Mouse (Mus musculus) left cerebral cortex, adult 9 months (tissue): ENCODE data around the gene Mta2.
"Not testable (repeated sequence)": the region's sequence is repeated elsewhere in the genome, so short reads cannot be mapped to it uniquely, and the experiment has no call there.

Experiments
- DNase-seq, 2 experiments: peaks; one replicate each; pipeline ENCODE4 v3.0.0; 2022; ENCODE audit warnings: low spot score in 2 of 2

Gene Mta2

DNA sequence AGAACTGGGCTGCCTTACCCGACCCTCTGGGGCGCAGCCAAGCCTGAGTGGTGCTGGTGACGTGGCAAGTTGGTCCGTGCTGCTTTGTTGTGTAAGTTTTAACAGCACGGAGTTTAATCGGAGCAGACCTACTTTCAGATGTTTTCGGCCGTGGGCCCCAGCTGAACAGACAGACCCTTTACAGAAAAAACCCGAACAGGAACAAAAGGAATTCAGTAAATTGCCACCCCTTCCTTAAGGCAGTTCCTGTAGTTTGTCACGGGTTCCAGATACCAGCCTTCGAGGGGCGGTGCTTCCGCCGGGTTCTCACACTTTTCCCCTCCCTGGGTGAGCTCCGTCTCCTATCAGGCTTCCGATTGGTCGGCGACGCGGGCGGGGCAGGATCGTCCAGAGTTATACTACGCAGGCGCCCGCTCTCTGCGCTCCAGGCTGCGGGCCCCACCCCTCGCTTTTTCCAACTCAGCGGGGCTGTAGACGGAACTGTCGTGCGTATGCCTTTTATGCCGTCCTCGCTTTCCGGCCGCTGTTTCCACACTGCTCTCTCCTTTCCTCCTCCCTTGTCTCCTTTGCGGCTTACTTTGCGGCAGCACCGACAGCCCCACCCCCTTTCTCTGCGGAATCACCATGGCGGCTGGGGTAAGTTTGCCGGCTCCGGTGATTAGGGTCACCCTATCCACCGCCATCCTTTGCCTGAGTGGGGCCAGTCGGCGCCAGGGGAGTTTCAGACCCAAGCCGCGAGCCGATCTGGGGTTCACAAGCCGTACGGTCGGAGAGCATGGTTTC, 25.1 kb downstream of the Mta2 start, which contains the start of gene Eef1g:
Gene Eef1g (plus strand): TSS at position 452 of the 783 bp plus-strand sequence.
- DNase-seq: peak; percentile 99

DNA sequence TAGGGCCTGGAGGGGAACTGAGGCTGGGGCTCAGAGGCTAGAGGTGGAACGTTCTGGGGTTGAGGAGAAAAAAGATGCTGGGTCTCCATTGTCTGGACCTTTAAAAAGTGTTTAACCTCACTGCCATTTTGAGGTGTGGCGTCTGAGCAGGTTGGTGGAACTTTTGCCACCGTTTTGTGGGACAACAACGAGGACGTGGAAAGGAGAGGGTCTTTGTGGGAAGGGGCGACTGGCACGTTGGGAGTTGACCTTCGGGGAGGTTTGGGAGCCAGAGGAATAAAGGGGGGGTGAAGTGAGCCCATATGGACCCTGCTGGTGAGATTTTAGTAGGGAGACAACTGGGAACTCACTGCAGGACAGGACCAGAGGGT, 25.7 kb downstream of the Mta2 start:
- no peak for DNase-seq

DNA sequence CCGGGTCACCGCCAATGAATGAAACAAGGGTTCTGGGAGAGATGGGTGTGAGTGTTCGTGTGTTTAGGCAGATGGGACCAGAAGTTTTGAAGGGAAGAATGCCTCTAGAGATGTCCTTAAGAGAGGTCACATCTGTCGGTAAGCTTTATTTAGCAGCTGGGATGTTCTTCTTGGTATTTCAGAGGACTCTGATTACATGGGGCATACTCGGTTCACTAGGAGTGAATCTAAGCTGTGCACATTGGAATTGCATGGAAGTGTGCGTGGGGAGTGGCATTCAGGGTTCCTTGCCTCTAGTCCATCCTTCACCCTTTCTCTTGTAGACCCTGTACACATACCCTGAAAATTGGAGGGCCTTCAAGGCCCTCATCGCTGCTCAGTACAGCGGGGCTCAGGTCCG, 26.2 kb downstream of the Mta2 start:
- DNase-seq: no peak

DNA sequence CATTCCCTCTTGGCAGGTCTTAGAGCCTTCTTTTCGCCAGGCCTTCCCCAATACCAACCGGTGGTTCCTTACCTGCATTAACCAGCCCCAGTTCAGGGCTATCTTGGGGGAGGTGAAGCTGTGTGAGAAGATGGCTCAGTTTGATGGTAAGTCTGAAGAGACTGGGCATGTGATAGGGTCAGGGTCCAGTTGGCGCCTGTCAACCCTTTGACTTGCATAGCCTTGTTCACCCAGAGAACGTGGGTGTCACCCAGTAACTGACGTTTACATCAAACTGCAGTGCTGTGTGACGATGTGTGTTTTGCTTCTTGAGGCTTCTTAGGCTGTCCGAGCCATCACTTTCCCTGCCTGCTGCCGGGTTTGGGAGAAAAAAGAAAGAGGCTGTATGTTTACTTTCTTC, 30.8 kb downstream of the Mta2 start:
- not testable (repeated sequence) for DNase-seq

DNA sequence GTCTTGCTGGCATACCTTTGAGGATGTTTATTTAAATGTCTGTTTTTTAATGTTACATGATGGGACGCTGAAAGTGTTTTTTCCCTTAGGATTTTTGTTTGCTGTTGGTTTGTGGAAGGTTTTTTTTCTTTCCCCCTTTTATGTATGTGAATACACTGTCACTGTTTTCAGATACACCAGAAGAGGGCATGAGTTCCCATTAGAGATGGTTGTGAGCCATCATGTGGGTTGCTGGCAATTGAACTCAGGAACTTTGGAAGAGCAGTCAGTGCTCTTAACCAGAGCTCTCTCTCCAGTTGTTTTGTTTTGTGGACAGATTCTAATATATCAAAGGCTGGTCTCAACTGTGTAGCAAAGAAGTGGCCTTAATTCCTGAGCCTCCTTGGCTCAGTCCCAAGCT, 33.0 kb downstream of the Mta2 start:
- DNase-seq: no peak

DNA sequence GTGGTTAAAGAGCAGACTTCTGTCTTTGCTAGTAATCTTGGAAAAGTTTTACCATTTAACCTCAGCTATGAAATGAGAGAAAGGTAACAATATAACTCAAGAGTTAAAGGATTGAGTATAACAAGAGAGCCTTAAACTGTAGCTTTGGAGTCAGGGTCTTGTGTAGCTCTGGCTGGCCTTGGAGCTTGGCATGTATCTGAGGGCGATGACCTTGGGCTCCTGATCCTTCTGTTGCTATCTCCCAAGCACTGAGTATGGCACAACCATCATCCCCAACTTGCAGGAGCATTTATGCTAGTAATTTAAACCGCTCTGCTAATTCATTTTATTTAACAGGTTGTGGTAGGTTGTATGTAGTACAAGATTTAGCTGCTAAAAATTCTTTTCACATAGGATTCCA, 33.8 kb downstream of the Mta2 start:
- no peak for DNase-seq

DNA sequence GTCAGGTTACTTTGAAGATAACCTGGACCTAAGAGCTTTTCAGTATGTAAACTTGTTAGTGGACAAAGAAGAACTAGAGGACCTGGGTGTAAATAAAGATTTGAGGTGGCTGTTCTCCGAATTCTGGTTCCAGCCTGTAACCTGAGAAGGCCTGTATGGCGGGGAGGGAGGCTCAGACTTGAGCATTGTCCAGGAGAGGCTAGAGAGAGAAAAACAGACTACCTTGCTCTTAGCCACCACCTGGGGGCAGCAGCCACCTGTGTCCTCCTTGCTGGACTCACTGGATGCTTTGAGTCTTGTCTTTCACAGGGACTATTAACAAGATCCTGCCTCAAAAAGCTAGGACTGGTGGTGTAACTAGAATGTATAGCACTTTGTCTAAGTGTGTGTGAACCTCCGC, 34.9 kb downstream of the Mta2 start:
- no peak for DNase-seq

DNA sequence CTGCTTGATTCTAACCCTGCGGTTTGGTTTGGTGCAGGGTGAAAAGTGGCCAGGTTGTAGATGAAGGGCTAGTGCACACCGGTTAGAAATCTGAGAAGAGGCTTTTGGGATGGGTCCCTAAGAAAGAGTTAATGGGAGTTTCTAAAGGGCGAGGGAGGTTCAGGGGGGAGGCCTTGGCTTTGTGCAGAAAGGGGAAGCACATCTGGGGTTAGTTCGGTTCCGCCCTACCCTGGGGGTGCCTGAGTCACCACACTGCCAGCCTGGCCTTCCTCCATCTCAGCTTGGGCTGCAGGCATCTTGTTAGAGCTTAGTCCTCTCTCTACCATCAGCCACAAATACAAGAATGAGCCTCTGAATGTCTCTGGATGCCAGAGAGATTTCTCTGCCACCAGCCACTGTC, 39.1 kb downstream of the Mta2 start:
- DNase-seq: no peak

DNA sequence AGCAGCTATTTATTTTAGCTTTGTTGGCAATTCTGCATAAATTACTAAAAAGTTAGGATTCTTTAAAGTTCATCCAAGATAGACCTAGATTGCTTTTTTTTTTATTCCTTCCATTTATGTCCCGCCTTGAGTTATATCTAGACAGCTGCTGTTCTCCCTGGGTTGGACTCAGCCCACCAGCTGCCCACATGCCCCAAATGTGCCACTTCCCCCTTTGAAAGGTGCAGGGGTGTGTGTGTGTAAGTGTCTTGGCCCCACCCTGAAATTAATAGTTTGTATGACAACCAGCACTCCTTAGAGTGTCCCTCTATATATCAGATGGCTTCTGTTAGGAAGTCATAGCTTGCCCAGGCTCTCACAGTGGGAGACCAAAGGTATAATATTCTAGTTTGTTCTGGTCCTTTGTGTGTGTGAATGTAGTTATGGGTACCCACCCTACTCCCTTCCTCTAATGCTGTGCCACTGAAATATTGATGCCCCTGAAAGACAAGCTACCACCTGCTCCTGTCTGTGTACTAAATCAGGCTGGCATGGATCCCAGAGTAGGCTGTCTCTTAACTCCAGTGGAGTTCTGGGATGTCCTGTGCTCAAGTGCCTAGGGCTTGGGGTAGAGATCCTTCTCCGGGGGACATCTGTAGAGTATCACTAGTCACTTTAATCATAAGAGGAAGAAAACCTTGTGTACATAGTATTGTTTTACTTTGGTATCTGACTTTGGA, 39.9 kb downstream of the Mta2 start:
- no peak for DNase-seq

DNA sequence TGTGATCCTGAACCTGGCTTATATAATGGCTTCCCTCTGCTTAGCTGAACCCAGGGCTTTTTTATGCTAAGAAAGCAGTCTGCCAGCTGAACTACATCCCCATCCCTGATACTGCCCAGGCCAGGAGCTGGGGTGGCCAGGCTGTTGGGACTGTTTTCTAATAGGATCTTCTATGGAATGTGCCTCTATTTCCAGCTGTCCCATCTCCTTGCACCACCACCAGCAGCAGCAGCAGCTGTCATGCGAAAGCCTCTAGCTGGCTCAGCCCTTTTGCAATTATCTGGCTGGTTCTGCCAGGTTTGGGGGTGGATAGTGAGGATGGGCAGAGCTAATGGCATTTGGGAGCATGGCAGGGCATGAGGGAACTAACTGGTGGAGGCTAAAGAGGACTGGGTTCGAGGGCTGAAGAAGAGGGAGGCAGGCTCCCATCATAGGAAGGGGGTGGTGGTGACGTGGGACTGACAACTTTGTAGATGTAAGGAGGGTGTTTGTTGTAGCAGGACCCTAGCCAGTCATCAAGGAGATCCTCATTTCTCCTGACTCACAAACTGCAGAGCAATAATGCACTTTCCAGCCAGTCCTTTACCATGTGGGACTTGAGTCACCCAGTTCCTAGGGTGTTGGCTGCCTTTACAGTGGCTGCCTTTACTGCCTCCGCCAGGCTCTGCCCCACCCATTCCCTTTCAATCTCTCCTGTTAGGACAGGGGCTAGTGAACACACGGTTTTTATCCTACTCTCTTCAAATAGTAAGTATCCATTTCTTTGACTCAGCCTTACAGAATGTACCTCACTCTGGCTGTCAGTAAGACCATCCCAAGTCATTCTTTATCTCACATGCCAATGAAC, 40.9 kb downstream of the Mta2 start:
- DNase-seq: no peak

DNA sequence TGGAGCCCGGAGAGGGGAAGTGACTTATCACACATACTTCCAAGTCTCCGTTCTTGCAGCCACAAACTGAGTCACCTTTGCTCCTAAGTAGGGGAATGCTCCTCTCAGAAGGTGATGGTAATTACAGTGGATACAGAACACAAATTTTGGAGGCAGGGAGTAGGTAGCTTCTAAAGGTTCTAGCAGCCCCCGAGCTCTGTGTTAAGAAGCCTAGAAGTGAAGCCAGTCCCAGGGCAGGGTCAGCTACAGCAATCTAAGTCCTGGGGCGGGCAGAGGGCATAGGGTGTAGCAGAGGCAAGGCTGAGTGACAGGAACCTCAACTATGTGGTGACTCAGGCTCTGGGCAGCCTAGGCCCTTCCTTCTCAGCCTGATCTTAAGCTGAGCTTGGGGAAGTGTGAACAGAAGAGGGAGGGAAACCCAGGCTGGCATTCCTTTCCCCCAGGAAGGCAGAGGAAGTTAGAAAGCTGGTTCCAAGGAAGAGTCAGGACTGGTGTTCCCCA, 41.5 kb downstream of the Mta2 start:
- no peak for DNase-seq

DNA sequence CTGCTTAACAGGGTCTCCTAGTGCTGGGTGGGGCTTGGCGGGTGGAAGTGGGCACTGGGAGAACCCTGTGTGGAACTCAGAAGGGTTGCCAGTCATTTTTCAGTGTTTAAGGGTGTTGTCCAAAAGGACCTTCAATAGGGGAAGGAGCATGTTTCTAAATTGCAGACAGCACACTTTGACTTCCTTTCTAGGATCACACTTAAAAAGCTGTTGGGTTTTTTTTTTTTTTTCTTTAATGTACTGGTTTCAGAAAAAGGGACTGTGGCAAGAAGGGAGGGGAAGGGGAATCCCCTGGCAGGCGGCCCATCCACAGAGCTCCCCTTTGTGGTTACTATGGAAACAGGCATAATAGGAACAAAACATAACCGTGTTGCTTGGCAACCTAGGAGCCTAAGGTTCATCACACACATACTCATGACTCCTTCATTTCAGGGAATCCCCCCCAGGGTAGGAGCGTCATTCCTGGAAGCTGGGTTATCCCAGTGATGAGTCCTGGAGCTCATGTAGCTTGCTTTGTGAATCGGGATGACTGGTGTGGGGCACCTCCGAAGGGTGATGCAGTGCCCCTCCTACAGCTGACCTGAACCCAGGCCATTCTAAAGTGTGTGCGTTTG, 42.7 kb downstream of the Mta2 start:
- peak in 1 of 2 experiments; percentile 54 for DNase-seq

DNA sequence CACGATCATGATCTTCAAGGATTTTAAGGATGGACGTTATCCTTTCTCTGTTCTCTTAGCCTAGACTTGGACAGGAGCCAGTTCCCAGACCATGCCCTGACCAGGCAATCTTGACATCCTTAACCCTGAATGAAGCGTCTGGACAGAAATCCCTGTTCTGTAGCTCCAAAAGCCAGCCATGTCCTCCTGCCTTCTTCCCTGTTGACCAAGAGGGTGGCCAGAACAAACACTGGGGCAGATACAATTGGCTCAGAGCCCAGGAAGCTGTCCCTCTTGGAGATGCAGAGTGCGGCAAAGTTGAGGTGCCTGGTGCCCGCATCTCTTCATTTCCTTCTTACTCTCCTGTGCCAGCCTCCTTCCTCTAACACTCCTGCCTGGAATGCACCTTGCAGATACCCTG, 44.2 kb downstream of the Mta2 start:
- DNase-seq: no peak

DNA sequence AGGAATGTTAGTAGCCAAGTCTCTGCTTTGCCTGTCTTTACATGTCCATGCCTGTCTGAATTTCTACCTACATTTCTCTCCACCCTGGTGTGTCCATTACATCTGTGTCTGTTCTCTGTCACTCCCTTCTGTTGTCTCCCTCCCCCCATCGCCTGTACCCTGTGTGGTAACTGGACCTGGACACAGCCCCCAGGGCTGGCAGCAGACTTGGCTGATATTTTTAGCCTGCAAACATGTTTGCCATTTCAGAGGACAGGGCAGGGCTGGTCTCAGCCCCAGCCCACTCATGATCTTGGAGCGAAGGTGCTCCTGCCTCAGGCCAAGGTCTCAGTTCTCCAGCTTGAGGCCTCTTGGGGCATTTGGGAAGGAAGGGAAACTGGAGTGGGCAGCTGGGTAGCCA, 46.1 kb downstream of the Mta2 start:
- no peak for DNase-seq

DNA sequence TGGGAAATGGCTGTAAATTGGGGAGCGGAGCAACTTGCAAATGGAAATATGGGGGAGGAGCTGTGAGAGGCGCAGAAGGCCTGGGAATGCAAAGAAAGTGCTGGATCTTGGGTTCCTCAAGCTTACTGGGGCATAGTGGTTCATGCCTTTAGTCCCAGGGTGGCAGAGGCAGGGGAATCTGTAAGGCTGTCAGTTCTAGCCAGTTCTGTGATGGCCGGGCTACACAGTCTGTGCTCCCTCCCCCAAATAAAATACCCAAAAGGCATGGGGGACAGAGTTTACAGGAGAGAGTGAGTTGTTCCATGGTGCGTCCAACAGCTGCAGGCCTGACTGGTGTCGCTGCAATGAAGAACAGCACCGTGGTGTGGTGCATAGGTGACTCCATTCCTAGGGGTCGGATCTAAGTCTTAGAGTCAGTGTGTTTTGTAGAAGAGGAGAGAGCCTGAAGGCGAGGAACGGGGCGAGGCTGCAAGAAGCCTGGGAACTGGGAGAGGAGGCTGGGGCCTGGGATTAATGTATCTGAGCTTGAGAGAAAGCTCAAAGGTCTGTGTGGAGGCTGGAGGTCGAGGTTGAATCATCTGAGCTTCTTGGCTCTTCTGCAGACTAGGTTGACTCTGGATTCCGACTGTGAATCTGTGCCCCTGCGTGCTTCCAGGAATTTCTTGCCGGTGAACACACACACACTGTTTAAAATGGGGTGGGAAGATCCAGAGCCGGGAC, 46.8 kb downstream of the Mta2 start:
- no peak for DNase-seq

DNA sequence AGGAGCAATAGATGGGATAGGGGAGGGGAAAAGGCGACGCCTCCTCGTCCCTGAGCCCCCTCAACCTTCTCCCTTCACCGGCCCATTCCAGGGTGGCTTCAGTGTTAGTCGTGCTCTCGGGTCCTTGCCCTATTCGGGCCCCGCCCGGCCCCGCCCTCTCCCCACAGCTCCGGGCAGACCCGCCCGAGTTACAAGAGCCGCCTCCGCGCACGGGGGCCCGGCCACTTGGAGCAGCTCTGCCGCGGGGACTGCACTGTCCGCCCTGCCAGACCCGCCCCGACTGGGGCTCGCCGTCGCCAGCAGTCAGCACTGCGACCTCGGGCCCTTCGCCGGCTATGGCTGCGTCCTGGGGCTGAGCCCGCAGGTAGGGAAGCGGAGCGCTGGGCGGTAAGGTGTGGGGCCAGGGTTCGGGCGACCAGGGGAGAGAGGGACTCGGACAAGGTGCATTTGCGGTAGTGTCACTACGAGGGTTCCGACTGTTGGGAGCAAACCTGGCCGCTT, 47.4 kb downstream of the Mta2 start, which contains the start of gene Ahnak:
Gene Ahnak (plus strand): TSS at position 219 of the 501 bp plus-strand sequence.
- no peak for DNase-seq

DNA sequence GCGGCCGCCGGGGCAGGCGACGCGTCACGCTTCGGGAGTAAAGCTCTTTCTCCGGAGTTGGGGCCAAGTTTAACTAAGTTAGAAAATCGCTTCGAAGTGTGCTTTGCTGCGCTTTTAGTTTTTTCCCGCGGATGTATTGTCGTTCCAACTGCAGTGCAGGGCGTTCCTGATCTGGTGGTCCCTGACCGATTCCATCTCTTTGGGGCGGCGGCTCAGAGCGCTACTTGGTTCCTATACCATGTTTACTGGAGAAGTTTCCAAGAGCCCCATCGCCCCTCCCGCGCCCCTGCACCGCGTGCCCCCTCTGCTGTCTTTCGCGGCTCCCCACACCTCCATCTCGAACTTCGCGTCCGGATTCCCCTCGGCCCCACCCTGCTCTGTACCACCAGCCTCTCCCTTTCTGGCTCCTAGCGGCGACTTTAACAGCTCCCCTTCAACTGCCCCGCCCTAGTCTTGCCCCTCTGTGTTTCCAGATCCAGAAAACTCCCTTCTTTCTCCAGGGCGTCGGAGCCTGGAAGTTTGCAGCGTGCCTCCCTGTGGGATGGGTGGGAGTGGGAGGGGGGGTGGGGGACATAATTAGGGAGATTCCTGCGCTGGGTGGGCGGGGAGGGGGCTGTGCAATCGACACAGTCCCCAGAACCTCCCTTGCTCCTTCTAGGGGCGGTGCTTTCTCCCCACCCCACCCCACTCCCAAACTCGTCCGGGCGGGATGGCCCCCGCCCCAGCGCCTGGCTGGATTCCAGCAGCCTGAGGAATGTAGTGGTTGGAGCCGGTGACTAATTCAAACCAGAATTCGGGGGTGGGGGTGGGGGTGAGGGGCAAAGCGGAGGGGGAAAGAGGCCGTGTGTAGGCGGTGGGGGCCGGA, 48.1 kb downstream of the Mta2 start:
- DNase-seq: no peak

DNA sequence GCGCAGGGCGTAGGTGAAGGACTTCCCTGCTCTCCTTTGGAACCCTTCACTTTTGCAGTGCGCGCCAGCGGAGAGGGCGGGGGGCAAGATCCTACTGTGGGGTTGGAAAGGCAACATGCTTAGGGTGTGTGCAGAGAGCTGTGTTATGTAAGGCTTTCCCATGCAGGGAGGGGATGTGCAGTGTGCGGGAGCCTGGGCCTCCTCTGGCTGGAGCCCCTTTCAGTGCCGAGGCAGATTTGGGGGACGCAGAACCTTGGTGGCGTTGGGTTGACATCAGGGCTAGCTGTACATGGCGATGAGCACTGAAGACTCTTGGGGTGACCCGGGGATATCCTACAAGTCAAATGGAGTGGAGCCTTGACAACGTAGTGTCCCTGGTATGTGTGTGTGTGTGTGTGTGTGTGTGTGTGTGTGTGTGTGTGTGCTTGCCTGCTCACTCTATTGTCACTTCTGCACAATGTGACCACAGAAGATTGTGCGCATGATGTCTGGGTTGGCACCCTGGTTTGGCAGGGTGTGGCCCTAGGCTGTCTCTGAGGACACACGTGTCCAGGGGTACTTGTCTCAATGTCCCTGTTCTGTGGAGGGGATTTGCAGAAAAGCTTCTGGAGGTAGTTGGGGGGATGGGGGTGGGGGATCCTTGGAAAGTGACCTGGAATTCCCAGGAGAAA, 48.9 kb downstream of the Mta2 start:
- no peak for DNase-seq

DNA sequence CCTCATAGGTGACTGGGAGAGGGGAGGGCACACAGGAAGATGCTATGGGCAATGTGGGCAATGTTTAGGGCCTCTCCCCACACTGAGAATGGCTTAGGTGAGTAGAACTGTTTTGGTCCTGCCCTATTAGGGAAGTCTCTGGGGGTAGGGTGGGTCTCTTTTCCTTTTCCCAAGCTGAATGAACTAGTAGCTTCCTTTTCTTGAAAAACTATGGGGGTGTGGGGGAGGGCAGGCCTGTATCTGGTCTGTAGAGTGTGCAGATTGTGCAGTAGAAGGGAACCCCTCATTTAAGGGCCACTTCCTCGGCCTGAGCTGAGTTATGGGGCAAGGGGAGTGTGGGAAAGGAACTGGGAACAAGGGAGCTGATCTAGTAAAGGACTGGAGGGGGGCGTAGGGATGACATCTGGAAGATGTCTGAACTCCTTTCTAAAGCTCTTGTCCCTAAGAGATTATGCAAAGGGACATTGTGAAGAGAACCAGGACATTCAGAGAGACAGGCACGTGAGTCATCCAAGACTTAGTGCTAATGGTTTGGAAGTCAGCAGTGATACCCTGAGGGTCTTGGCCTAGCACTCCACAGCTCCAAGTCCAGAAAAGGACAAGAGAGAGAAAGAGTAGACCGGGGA, 49.7 kb downstream of the Mta2 start:
- DNase-seq: no peak
